Mouse (Mus musculus) olfactory bulb, adult 2 months (tissue): Measurements from ENCODE around the gene AI464131.

Experiments used
- CTCF ChIP-seq: fragments of 200-500 bp; IDR thresholded peaks from 2 replicates; pipeline ENCODE4 v1.5.1; 2012; ENCODE audit warnings: low read depth, mild to moderate bottlenecking, low read length, moderate library complexity; ENCODE audit not compliant: insufficient read depth
- POLR2A ChIP-seq: fragments of 200-500 bp; IDR thresholded peaks from 2 replicates; pipeline ENCODE4 v1.6.1; 2012; ENCODE audit warnings: mild to moderate bottlenecking, low read depth, low read length, moderate library complexity; ENCODE audit not compliant: insufficient read depth

DNA sequence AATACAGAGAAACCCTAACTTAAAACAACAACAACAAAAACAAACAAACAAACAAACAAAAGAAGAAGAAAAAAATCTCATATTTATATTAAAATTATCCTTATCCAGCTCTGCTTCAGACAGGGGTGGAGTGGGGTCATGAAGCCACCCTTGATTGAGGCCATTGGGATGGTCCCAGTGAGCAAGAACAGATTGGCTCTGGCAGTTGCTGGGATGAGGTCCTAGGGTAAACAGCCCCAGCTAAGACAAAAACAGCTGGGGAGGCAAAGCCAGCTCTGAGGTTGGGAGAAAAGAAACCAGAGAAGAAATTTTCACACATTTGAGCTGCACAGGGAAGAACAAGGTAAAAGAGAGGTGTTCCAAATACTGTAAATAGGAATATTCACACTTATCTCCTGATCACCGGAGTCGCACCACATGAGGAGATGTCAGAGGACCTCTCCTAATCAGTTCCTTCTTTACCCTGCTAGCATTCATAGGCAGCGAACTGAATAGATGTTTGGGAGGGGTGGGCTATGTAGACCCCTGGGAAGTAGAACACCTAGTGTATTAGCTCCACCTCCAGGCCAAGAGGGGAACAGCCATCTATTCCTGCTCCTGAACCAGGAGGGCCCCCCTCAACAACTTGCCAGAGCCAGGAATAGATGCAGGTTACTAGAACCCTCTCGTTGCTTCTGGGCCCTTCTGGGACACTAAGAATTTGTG, 24.0 kb downstream of the AI464131 start:
- TF ChIP-seq CTCF: no peak
- TF ChIP-seq POLR2A: no peak
